Mouse (Mus musculus): ENCODE data around the gene Shoc2. TPM values are rescaled to one million over a fixed set of nuclear protein-coding genes. Genes with fewer than 3 reads are reported as not detected.

Shoc2 gene
- polyA plus RNA-seq, 1 experiment from 2014 or later: 65.6 TPM

DNA sequence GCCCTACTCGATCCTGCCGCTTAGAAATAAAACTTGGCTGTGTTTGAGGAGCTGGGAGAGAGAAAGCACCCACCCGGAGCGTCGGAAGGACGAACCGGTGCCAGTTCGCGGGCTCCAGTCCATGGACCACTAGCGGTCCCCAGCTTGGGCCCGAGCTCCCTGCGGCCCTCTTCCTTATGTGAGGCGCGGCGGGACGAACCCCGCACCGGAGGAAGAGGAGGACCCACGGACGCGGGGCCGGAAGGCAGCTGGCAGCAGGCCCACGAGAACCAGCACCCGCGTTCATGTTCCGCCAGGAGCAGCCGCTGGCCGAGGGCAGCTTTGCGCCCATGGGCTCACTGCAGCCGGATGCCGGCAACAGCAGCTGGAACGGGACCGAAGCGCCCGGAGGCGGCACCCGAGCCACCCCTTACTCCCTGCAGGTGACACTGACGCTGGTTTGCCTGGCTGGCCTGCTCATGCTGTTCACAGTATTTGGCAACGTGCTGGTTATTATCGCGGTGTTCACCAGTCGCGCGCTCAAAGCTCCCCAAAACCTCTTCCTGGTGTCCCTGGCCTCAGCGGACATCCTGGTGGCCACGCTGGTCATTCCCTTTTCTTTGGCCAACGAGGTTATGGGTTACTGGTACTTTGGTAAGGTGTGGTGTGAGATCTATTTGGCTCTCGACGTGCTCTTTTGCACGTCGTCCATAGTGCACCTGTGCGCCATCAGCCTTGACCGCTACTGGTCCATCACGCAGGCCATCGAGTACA lies 102.0 kb downstream of the Shoc2 start:
- ChIA-PET POLR2A (interaction anchor here (0.6 kb wide), 1 partner anchor 1160 kb away, joined by 3 read pairs; no protein-coding TSS in a partner anchor), CTCF (interaction anchor here (1.3 kb wide), 1 partner anchor 1153 kb away, joined by 3 read pairs; no protein-coding TSS in a partner anchor)
- in situ Hi-C loops (cut with MboI; ENCODE audit: low pct_unique_long_range_greater_than_20kb): loop anchor here (25.0 kb wide), 1 partner anchor 1266 kb away; the partner anchor contains the start of genes Vti1a and Zdhhc6
- no peak for ATAC-seq
- DNase-seq (ENCODE audit: low read depth, low spot score): no peak
- H3K27me3 ChIP-seq: peaks cover 44% of the 10 kb centered on the region
- no peak for TF ChIP-seq CTCF (IDR thresholded peaks at IDR 0.05)

DNA sequence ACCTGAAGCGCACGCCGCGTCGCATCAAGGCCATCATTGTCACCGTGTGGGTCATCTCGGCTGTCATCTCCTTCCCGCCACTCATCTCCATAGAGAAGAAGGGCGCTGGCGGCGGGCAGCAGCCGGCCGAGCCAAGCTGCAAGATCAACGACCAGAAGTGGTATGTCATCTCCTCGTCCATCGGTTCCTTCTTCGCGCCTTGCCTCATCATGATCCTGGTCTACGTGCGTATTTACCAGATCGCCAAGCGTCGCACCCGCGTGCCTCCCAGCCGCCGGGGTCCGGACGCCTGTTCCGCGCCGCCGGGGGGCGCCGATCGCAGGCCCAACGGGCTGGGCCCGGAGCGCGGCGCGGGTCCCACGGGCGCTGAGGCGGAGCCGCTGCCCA lies 102.6 kb downstream of the Shoc2 start:
- peaks cover 44% of the 10 kb centered on the region for H3K27me3 ChIP-seq
- ATAC-seq (no peak), DNase-seq (ENCODE audit: low read depth, low spot score) (no peak)
- no peak for TF ChIP-seq CTCF (IDR thresholded peaks at IDR 0.05)
- ChIA-PET CTCF (no interaction called here), POLR2A (interaction anchor here (0.6 kb wide), 1 partner anchor 1160 kb away, joined by 3 read pairs; no protein-coding TSS in a partner anchor)
- in situ Hi-C loops (cut with MboI; ENCODE audit: low pct_unique_long_range_greater_than_20kb): loop anchor here (25.0 kb wide), 1 partner anchor 1266 kb away; the partner anchor contains the start of genes Vti1a and Zdhhc6

DNA sequence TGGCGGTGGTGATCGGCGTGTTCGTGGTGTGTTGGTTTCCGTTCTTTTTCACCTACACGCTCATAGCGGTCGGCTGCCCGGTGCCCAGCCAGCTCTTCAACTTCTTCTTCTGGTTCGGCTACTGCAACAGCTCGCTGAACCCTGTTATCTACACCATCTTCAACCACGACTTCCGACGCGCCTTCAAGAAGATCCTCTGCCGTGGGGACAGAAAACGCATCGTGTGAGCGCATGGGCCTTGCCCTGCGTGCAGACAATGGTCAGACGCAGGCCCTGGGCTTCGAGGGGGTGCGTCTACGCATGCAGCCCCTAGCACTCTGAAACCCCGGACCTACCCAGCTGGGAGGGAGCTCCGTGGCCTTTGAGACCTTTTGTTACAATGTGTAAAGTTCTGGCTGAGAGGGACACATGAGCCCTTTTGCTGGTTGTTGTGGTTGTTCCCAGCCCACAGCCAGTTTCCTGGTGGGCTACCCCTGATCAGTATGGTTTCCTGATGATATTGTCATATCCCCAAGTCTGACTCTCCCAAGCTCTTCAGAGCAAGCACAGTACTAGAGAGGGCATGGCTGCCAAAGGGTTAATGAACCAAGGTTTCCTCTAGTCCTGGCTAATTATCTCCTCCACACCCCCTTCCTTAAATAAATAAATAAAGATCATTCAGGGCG lies 103.4 kb downstream of the Shoc2 start:
- TF ChIP-seq CTCF (IDR thresholded peaks at IDR 0.05): no peak
- no peak for ATAC-seq
- POLR2A ChIA-PET: no interaction called here
- DNase-seq (ENCODE audit: low read depth, low spot score): no peak
- CTCF ChIA-PET: no interaction called here
- in situ Hi-C loops (cut with MboI; ENCODE audit: low pct_unique_long_range_greater_than_20kb): loop anchor here (25.0 kb wide), 1 partner anchor 1265 kb away; the partner anchor contains the start of genes Vti1a and Zdhhc6
- H3K27me3 ChIP-seq: peaks cover 44% of the 10 kb centered on the region

DNA sequence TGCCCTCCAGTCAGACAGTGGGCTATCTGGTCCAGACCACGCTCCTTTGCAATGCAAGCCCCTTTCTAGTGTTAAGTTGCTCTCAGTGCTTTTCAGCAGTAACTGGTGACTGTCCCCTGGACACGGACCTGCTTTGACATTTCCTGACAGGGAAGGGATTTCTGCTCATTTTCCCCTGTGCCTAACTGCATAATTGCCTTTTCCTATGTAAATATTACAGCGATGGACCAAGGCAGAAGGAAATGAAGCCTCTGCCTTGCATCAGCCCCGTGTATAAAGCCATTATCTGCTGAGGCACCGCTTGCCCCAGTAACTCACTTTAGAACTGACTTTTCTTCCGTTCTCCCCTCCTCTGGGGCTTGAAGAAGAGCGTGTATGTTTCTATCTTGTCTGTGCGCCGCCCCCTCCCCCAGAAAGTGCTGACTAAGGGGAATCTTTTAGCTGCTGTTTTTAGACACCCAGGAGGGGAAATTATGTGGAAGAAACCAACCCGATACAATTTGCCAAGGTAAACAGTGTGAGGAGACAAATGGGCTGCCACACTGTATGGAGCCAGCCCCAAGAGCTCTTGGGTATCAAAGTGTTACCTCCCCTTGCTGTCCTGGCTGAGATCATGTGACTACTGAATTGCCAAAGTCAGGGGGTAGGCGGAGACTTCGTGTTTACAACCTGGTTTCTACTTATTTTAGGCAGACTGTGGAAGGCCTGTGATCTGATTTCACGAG lies 104.2 kb downstream of the Shoc2 start:
- in situ Hi-C loops (cut with MboI; ENCODE audit: low pct_unique_long_range_greater_than_20kb): loop anchor here (25.0 kb wide), 1 partner anchor 1264 kb away; the partner anchor contains the start of genes Vti1a and Zdhhc6
- DNase-seq (ENCODE audit: low read depth, low spot score): no peak
- peaks cover 47% of the 10 kb centered on the region for H3K27me3 ChIP-seq
- no peak for TF ChIP-seq CTCF (IDR thresholded peaks at IDR 0.05)
- POLR2A ChIA-PET: no interaction called here
- CTCF ChIA-PET: no interaction called here
- no peak for ATAC-seq

DNA sequence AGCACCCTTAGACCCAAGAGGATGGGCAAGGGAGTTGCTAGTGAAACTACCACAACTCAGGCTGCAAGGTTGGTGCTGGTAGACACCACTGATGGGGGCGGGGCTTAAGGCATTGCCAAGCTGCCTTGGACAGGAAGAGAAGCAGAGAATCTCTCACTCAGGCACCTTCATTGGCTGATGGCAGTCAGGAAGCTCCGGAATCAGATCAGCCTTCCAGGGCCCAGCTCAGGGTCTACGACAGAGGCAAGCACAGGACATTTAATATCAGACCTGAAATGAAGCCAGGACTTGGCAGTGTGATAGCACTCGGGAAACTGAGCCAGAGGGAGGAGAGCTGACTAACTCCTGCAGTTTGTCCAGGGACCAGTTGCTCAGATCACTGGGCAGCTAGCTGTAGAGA lies 107.5 kb downstream of the Shoc2 start:
- no peak for ATAC-seq
- no peak for TF ChIP-seq CTCF (IDR thresholded peaks at IDR 0.05)
- peaks cover 53% of the 10 kb centered on the region for H3K27me3 ChIP-seq
- no peak for DNase-seq (ENCODE audit: low read depth, low spot score)
- CTCF ChIA-PET: interaction anchor here (1.5 kb wide), 1 partner anchor 9 kb away, joined by 5 read pairs; the partner anchor contains the start of gene Adra2a
- in situ Hi-C loops (cut with MboI; ENCODE audit: low pct_unique_long_range_greater_than_20kb): no loop called here
- POLR2A ChIA-PET: interaction anchor here (0.6 kb wide), 1 partner anchor 91 kb away, joined by 4 read pairs; no protein-coding TSS in a partner anchor

DNA sequence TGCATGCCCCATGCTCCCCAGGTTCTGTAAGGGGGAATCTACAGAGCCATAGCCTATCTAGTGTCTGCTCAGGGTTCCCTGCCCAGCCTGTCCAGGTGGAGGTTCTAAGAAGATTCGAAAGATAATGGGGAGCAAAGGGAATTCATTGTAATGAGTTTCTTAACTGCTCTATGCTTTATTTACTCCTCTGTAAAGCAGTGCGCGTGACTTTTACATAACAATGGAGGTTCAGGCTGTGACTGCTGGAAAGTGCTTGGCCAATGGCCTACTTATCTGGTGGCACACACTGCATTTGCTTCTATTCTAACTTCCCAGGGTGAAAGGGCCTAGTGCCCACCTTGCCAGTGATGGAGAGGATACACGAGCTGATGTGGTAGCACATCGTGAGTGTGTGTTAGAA lies 111.7 kb downstream of the Shoc2 start:
- peaks cover 30% of the 10 kb centered on the region for H3K27me3 ChIP-seq
- in situ Hi-C loops (cut with MboI; ENCODE audit: low pct_unique_long_range_greater_than_20kb): no loop called here
- TF ChIP-seq CTCF (IDR thresholded peaks at IDR 0.05): no peak
- ATAC-seq: no peak
- DNase-seq (ENCODE audit: low read depth, low spot score): no peak
- ChIA-PET CTCF (interaction anchor here (1.8 kb wide), 1 partner anchor 11 kb away, joined by 5 read pairs; the partner anchor contains the start of gene Adra2a), POLR2A (no interaction called here)

DNA sequence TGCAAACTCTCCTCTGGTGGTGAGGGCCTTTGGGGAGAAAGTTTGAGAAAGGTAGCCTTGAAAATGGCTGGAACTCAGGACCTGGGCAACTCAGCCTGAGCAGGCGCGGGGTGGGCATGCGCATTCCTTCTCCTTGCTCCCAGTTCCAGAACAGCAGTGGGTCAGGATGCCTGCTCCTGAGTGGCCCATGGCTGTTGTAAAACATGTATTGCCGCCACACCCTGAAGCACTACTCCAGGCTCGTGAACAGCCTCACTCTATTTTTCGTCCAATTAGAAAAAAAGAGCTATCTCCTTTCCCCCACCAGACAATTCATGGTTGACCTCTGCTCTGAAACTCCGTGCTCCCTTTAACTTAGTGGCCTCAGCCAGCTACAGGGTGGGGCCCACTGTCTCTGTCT lies 124.3 kb downstream of the Shoc2 start:
- ATAC-seq: no peak
- H3K27me3 ChIP-seq: peaks cover 48% of the 10 kb centered on the region
- ChIA-PET CTCF (no interaction called here), POLR2A (interaction anchor here (0.6 kb wide), 1 partner anchor 14 kb away, joined by 4 read pairs; no protein-coding TSS in a partner anchor)
- DNase-seq (ENCODE audit: low read depth, low spot score): no peak
- TF ChIP-seq CTCF (IDR thresholded peaks at IDR 0.05): no peak
- in situ Hi-C loops (cut with MboI; ENCODE audit: low pct_unique_long_range_greater_than_20kb): no loop called here

DNA sequence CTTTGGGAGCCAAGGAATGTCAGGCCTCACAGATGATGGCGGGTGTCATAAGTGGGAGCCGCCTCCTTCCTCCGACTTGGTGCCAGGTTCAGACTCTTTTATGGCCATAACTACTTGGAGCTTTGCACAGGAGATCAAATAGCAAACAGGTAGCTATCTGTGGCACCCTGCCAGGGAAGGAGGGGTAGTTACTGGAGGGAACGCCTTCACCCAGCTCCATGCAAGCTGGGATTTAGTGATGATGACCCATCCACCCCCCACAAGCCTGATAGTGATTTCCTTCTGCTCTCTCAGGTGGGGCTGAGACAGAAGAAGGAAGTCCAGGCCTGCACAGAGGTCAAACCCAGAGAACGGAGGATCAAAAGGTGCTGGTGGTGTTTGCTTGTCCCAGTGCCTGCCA lies 126.4 kb downstream of the Shoc2 start:
- H3K27me3 ChIP-seq: peaks cover 55% of the 10 kb centered on the region
- POLR2A ChIA-PET: no interaction called here
- TF ChIP-seq CTCF (IDR thresholded peaks at IDR 0.05): no peak
- ATAC-seq: no peak
- DNase-seq (ENCODE audit: low read depth, low spot score): no peak
- in situ Hi-C loops (cut with MboI; ENCODE audit: low pct_unique_long_range_greater_than_20kb): no loop called here
- CTCF ChIA-PET: no interaction called here

DNA sequence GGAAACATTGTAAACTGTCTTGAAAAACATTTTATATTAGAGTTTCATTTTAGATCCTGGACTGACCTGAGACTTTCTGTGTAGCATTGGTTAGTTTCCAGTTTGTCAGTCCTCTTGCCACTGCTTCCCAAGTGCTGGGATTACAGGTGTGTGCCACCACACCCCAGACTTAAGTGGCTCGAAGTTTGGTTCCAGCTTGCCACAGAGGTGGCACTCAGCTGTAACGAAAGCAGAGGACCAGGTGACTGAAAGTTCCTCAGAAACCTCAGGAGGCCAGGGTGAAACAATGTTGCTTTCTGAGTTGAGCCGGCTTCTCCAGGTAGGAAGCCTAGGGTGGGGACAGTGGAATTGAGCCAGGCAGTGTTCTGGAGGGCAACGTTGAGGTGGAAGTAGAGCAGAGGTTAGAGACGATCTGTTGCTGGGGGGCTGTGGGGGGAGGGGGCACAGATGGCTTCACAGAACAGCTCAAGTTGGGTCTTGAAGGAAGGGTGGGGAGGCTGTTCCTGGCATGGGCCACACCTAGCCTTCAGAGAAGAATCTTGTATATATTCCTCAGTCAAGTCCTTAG lies 128.2 kb downstream of the Shoc2 start:
- ChIA-PET POLR2A (no interaction called here), CTCF (no interaction called here)
- H3K27me3 ChIP-seq: peaks cover 52% of the 10 kb centered on the region
- TF ChIP-seq CTCF (IDR thresholded peaks at IDR 0.05): no peak
- in situ Hi-C loops (cut with MboI; ENCODE audit: low pct_unique_long_range_greater_than_20kb): no loop called here
- DNase-seq (ENCODE audit: low read depth, low spot score) (no peak), ATAC-seq (no peak)

Data from Patski (cell line).